Comparison of ENCODE assay signal across 24 mouse cellular contexts in genomic region chr9:113455577-113455976, GRCm38 (mm10).
DNase-seq lines count a peak whose midpoint lies in the region; ATAC-seq and TF ChIP-seq lines count a peak whose summit lies in the region.
"Had no signal": no experiment of that assay in that cellular context is flagged by ENCODE, and none has a peak within 500 bp of the region (broad histone marks: within the 10 kb centered on the region; RNA-seq: fewer than 3 reads in every experiment).

No protein-coding gene starts in this region.

- H3K9me3 ChIP-seq in intestine, postnatal 0 days (ENCODE audit: control insufficient read depth), result no peaks in the 10 kb centered on the region
- no peaks in the 10 kb centered on the region for H3K9me3 ChIP-seq in intestine, embryonic 15.5 days
- H3K9me3 ChIP-seq: forebrain, embryonic 13.5 days; hindbrain, embryonic 13.5 days; limb, embryonic 10.5 days; neural tube, embryonic 13.5 days had no signal

- peak; percentile 21 for DNase-seq in adrenal gland, postnatal 14 days
- DNase-seq in adrenal gland, adult 2 months, result no peak
- DNase-seq in 3134 (ENCODE audit: extremely low read depth, insufficient read length, low spot score) (peak; percentile 9), Patski (ENCODE audit: low read depth, low spot score) (no peak)
- no peak for DNase-seq in spleen, postnatal 4 days (ENCODE audit: low spot score in 2 of 2)
- no peak for DNase-seq in urinary bladder, adult 2 months (ENCODE audit: low spot score)
- DNase-seq: cerebellum, adult 2 months; gastrocnemius, postnatal 14 days; layer of hippocampus, adult 9-11 months; lung, adult 18-20 months; midbrain, embryonic 14.5 days; right cerebral cortex, adult 18-20 months; thymus, adult 2 months had no signal

- 87% methylated on average over 5 of the region's 5 CpGs for WGBS in intestine, postnatal 0 days
- 83% methylated on average over 5 of the region's 5 CpGs for WGBS in intestine, embryonic 15.5 days

- ATAC-seq in intestine, postnatal 0 days, result no peak
- no peak for ATAC-seq in intestine, embryonic 15.5 days
- ATAC-seq in Patski, result no peak
- ATAC-seq: forebrain, embryonic 13.5 days; intestine, embryonic 16.5 days had no signal

- no peak overlapping the region for H3K4me3 ChIP-seq in intestine, postnatal 0 days (ENCODE audit: low read depth, low read length)
- no peak overlapping the region for H3K4me3 ChIP-seq in intestine, embryonic 15.5 days (replicated peaks)
- H3K4me3 ChIP-seq: forebrain, embryonic 13.5 days; hindbrain, embryonic 13.5 days; limb, embryonic 10.5 days; megakaryocyte, embryonic 14.5 days; neural tube, embryonic 13.5 days had no signal

- POLR2A ChIA-PET in Patski (lab: Charles Lee), result no interaction called here

- no peak overlapping the region for H3K9ac ChIP-seq in intestine, postnatal 0 days (ENCODE audit: low read depth, low read length)
- no peak overlapping the region for H3K9ac ChIP-seq in intestine, embryonic 15.5 days
- H3K9ac ChIP-seq: forebrain, embryonic 13.5 days; hindbrain, embryonic 13.5 days; neural tube, embryonic 13.5 days had no signal

- H3K4me2 ChIP-seq in intestine, postnatal 0 days (replicated peaks; ENCODE audit: low read depth), result no peak overlapping the region
- no peak overlapping the region for H3K4me2 ChIP-seq in intestine, embryonic 15.5 days (replicated peaks)
- H3K4me2 ChIP-seq: forebrain, embryonic 13.5 days; heart, embryonic 11.5 days; hindbrain, embryonic 13.5 days; liver, embryonic 11.5 days; neural tube, embryonic 13.5 days had no signal

- peak; percentile 19; the same call in 1 of the 2 replicates for TF ChIP-seq CTCF in intestine, postnatal 0 days (IDR thresholded peaks at IDR 0.05; ENCODE audit: low read depth)
- peak; percentile 41 for TF ChIP-seq CTCF in Patski (IDR thresholded peaks at IDR 0.05)

- no peaks in the 10 kb centered on the region for H3K4me1 ChIP-seq in intestine, postnatal 0 days (replicated peaks; ENCODE audit: control insufficient read depth, insufficient read depth, low read length)
- no peaks in the 10 kb centered on the region for H3K4me1 ChIP-seq in intestine, embryonic 15.5 days (replicated peaks)
- H3K4me1 ChIP-seq: limb, embryonic 10.5 days; megakaryocyte, embryonic 14.5 days had no signal

- no peaks in the 10 kb centered on the region for H3K27me3 ChIP-seq in intestine, postnatal 0 days (replicated peaks; ENCODE audit: control insufficient read depth, insufficient read depth, low read length)
- H3K27me3 ChIP-seq in intestine, embryonic 15.5 days (replicated peaks), result no peaks in the 10 kb centered on the region
- no peaks in the 10 kb centered on the region for H3K27me3 ChIP-seq in Patski
- H3K27me3 ChIP-seq: CH12.LX; forebrain, embryonic 13.5 days; megakaryocyte, embryonic 14.5 days; neural tube, embryonic 13.5 days had no signal

- H3K36me3 ChIP-seq in intestine, postnatal 0 days (ENCODE audit: control insufficient read depth, insufficient read depth), result no peaks in the 10 kb centered on the region
- H3K36me3 ChIP-seq in intestine, embryonic 15.5 days, result no peaks in the 10 kb centered on the region
- H3K36me3 ChIP-seq: hindbrain, embryonic 13.5 days; limb, embryonic 10.5 days; neural tube, embryonic 13.5 days had no signal

- in situ Hi-C loops in Patski (cut with MboI; ENCODE audit: low pct_unique_long_range_greater_than_20kb), result no loop called here

- CTCF ChIA-PET in Patski (lab: Charles Lee), result no interaction called here

- H3K27ac ChIP-seq in intestine, postnatal 0 days (ENCODE audit: low read depth, low read length), result no peak overlapping the region
- no peak overlapping the region for H3K27ac ChIP-seq in intestine, embryonic 15.5 days
- H3K27ac ChIP-seq: forebrain, embryonic 13.5 days; hindbrain, embryonic 13.5 days; limb, embryonic 10.5 days; neural tube, embryonic 13.5 days had no signal

Comparison
In these comparisons a context has a peak if more than half of its experiments do, and no peak if none do; other contexts are left out.
1. DNase-seq: peak in adrenal gland, postnatal 14 days (single experiment) and 3134 (single experiment); none in adrenal gland, adult 2 months (single experiment), Patski (single experiment), spleen, postnatal 4 days (0 of 2) and urinary bladder, adult 2 months (single experiment).